Mouse (Mus musculus) lung, adult 2 months (tissue): ENCODE results near the gene Clec16a.

Source experiments
- CTCF ChIP-seq: fragments of 200-500 bp; IDR thresholded peaks from 2 replicates; pipeline ENCODE4 v1.5.1; 2011; ENCODE audit warnings: mild to moderate bottlenecking, low read length, control low read depth; ENCODE audit not compliant: insufficient read depth
- POLR2A ChIP-seq: fragments of 200-500 bp; IDR thresholded peaks from 2 replicates; pipeline ENCODE4 v1.6.1; 2011; ENCODE audit warnings: low read depth, mild to moderate bottlenecking, control low read depth, low read length, borderline replicate concordance; ENCODE audit errors: extremely low read depth

DNA sequence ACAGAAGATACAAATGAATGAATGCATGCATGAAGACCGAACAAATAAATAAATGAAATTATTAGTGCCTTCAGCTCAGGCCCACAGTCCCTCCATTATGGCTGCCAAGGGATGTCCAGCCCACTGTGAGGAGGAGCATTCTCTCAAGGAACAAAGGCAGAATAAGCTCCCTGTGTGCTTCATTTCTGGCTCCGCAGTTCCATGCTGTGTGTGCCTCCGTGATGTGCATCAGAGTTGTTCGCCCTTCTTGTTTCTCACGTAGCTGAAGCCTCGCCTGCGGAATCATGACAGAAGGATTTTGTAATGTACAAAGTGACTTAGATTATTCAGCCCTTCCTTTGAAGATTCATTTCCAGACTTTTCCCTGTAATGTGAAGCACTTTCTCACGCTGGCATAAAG is 147.7 kb downstream of the Clec16a start:
- TF ChIP-seq CTCF = no peak
- TF ChIP-seq POLR2A = no peak
